Mouse (Mus musculus) liver, embryonic 11.5 days (tissue): ENCODE measurements around the gene Tmbim7. TPM values are rescaled to one million over a fixed set of nuclear protein-coding genes. Genes with fewer than 3 reads are reported as not detected.
A peak's percentile ranks its signal among the peaks of the same experiment; 100 is the strongest.

Source experiments
- ATAC-seq: fragments of 200-750 bp; cut with Nextera tagmentation; replicated peaks from 2 replicates; pipeline ENCODE4 v1.8.0; 2017; ENCODE audit warnings: moderate number of reproducible peaks, mild to moderate bottlenecking, moderate TSS enrichment, moderate library complexity; ENCODE audit not compliant: low FRiP score
- DNase-seq: peaks from one replicate; pipeline ENCODE4 v3.0.0-alpha.2; 2017; ENCODE audit warnings: low spot score
- H3K27ac ChIP-seq: fragments of 300-500 bp; sonication (generic); 2 replicates; pipeline ENCODE4 v1.5.1; 2014; ENCODE audit warnings: mild to moderate bottlenecking, low read depth, low read length, control low read depth
- H3K27me3 ChIP-seq: fragments of 300-500 bp; sonication (generic); replicated peaks from 2 replicates; pipeline ENCODE4 v1.6.1; 2014; ENCODE audit warnings: low read length, mixed read lengths; ENCODE audit not compliant: control insufficient read depth, insufficient read depth
- H3K36me3 ChIP-seq: fragments of 300-500 bp; sonication (generic); 2 replicates; pipeline ENCODE4 v1.6.1; 2014; ENCODE audit warnings: mild to moderate bottlenecking, low read length, moderate library complexity, mixed read lengths; ENCODE audit not compliant: control insufficient read depth, insufficient read depth
- H3K4me1 ChIP-seq: fragments of 300-500 bp; sonication (generic); replicated peaks from 2 replicates; pipeline ENCODE4 v1.6.1; 2014; ENCODE audit warnings: low read length, mixed read lengths; ENCODE audit not compliant: control insufficient read depth, insufficient read depth
- H3K4me2 ChIP-seq: fragments of 300-500 bp; sonication (generic); 2 replicates; pipeline ENCODE4 v1.6.1; 2014; ENCODE audit warnings: mild to moderate bottlenecking, control low read depth, moderate library complexity
- H3K4me3 ChIP-seq: fragments of 300-500 bp; sonication (generic); 2 replicates; pipeline ENCODE4 v1.5.1; 2014; ENCODE audit warnings: low read depth, low read length, control low read depth
- H3K9ac ChIP-seq: fragments of 300-500 bp; sonication (generic); 2 replicates; pipeline ENCODE4 v1.6.1; 2014; ENCODE audit warnings: low read depth, low read length, control low read depth
- H3K9me3 ChIP-seq: fragments of 300-500 bp; sonication (generic); 2 replicates; pipeline ENCODE4 v1.6.1; 2016; ENCODE audit warnings: low read length, inconsistent platforms, mixed read lengths; ENCODE audit not compliant: control insufficient read depth
- WGBS: fragments of 180-500 bp; shearing (Covaris S2); extraction: QIAGEN DNeasy Blood & Tissue Kit; methylation state at CpG from one replicate; pipeline ENCODE4 v1.1.7; 2014; 5-methylcytosine and 5-hydroxymethylcytosine counted together
- polyA plus RNA-seq: library from polyadenylated mRNA; unstranded; fragments of >200 nt; fragmentation: Nextera tagmentation; extraction: Ambion mirVana; gene quantifications from 2 replicates; pipeline ENCODE4 v1.2.1, GENCODE M21; 2014

Gene Tmbim7
- polyA plus RNA-seq, 1 experiment from 2014 or later, result not detected

DNA sequence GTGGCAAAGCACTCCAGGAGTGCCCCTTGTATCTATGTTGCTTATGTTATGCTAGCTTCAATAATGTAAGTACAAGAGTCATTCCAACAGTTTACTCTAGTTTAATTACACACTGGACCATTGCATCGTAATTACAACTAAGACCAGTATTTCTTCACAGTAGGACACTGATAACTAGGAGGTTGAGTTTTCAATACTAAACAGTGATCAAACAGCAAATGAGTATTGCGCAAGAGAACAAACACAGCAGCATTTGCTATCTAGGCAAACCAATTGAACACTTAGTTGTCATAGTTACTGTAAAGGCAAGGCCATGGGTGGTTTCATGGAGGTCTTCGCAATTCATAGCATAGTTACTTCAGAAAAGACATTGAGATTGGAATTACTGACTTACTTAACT is 40.3 kb downstream of the Tmbim7 start:
- peaks cover 10% of the 10 kb centered on the region; the same call in 1 of the 2 replicates for H3K36me3 ChIP-seq
- H3K4me2 ChIP-seq, result no peak overlapping the region
- no peak overlapping the region for H3K9ac ChIP-seq
- no peaks in the 10 kb centered on the region for H3K4me1 ChIP-seq
- ATAC-seq (no peak), DNase-seq (no peak)
- 89% methylated on average over 3 of the region's 3 CpGs for WGBS
- H3K9me3 ChIP-seq, result no peaks in the 10 kb centered on the region
- no peaks in the 10 kb centered on the region for H3K27me3 ChIP-seq
- H3K27ac ChIP-seq, result no peak overlapping the region
- H3K4me3 ChIP-seq, result no peak overlapping the region

DNA sequence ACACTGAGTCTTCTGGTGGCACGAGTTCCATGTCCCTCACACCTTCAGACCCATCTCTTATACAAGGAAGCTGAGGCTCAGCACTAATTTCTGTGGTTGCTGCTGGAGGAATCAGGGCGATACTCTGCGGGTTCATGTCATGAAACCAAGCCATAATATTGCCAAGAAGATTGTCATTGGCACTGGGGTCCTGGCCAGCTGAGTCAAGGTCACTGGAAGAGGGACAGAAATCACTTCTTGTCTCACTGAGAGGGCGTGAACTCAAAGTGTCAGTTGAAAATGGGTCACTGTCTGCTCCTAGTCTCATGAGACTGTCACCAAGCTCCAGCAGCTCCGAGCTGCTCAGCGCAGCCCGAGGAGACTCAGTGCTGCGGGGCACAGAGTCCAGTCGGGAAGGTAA is 42.0 kb downstream of the Tmbim7 start:
- Histone ChIP-seq H3K9me3 (no peaks in the 10 kb centered on the region), H3K27me3 (no peaks in the 10 kb centered on the region), H3K4me2 (no peak overlapping the region), H3K36me3 (peaks cover 10% of the 10 kb centered on the region; the same call in 1 of the 2 replicates), H3K9ac (no peak overlapping the region), H3K4me1 (no peaks in the 10 kb centered on the region), H3K27ac (no peak overlapping the region), H3K4me3 (no peak overlapping the region)
- 95% methylated on average over 9 of the region's 9 CpGs for WGBS
- DNase-seq (no peak), ATAC-seq (no peak)

DNA sequence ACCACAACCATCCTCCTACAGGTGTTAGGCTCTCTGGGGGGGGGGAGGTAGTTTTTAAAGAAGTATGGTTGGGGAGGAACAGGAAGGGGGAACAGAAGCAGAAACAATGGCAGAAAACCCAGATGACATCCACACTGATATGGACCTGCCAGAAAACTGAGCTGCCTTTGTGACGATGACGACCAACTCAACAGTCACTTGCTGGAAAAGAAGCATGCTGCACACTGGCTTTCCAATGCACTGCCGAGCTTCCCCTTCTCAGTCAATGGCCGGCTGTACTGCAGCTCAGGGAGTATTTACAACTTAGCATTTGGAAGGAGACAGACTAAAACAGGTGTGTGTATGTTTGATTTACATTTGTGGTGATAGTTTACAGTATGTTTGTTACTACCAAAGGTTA is 44.2 kb downstream of the Tmbim7 start:
- peaks cover 10% of the 10 kb centered on the region; the same call in 1 of the 2 replicates for H3K36me3 ChIP-seq

DNA sequence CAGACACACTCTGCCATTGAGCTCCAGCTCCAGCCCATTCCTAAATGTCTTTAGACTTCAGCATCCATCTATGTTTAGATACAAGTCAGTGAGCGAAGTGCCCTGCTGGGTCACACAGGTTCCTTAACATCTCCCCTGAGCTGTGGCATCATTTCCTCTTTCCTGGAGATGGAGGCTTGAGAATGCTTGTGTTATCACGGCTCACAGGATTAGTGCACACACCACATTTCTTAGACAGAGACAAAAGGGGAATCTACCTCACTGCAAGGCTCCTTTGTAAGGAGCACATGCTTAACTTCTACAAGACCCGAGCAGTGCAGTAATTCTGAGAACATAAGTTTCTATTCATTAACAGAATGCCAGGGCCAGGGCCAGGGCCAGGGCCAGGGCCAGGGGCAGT is 45.0 kb downstream of the Tmbim7 start:
- DNase-seq, result no peak
- Histone ChIP-seq H3K4me2 (no peak overlapping the region), H3K9ac (no peak overlapping the region), H3K4me3 (no peak overlapping the region), H3K27ac (no peak overlapping the region), H3K27me3 (no peaks in the 10 kb centered on the region), H3K9me3 (no peaks in the 10 kb centered on the region), H3K36me3 (peaks cover 13% of the 10 kb centered on the region; the same call in 1 of the 2 replicates), H3K4me1 (no peaks in the 10 kb centered on the region)
- WGBS, result 72% methylated on average over 3 of the region's 3 CpGs
- no peak for ATAC-seq

More for the DNA sequence above, 44.2 kb downstream of the Tmbim7 start:
- Histone ChIP-seq H3K27ac (no peak overlapping the region), H3K9ac (no peak overlapping the region), H3K9me3 (no peaks in the 10 kb centered on the region), H3K4me1 (no peaks in the 10 kb centered on the region), H3K4me2 (no peak overlapping the region), H3K27me3 (no peaks in the 10 kb centered on the region), H3K4me3 (no peak overlapping the region)
- DNase-seq (no peak), ATAC-seq (no peak)
- 78% methylated on average over 4 of the region's 4 CpGs for WGBS

DNA sequence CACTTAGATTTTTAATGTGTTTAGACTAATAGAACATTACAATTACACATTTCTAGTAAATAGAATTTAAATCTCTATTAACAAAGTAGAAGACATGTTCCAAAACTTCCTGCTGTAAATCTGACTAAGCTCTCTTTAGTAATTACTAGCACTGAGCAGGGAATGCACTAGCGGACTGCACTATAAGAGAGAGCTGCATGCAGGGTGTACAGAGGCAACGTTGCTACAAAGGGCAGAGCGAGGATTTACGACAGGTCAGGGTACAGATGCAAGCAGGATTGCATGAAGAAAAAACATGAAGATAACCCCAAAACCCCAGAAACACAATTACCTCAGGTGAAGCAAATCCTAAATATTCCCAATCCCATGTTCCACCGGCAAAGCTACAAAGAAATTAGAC is 49.0 kb downstream of the Tmbim7 start:
- Histone ChIP-seq H3K4me2 (no peak overlapping the region), H3K4me1 (no peaks in the 10 kb centered on the region), H3K36me3 (peaks cover 9% of the 10 kb centered on the region; the same call in 1 of the 2 replicates), H3K9ac (no peak overlapping the region), H3K27ac (no peak overlapping the region), H3K9me3 (no peaks in the 10 kb centered on the region), H3K27me3 (no peaks in the 10 kb centered on the region), H3K4me3 (no peak overlapping the region)
- ATAC-seq (no peak), DNase-seq (no peak)
- WGBS, result 87% methylated on average over 5 of the region's 5 CpGs

DNA sequence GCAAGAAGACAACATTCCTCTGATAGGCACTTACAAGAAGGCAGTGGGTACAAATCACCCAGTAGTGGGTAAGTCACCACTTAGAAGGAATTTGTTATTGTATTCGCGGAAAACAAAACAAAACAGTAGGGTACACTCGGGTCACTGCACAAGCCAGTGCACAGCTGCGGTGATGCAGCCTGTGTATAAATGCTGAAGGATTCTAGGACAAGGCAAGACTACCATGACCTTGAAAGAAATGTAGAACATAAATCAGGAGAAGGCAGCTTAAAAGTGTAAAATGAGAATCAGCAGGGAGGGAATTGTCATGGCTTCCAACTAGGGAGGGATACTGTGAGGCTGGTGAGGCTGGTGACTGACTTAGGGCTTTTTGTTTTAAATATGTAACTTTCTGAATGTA is 51.2 kb downstream of the Tmbim7 start:
- H3K9ac ChIP-seq, result no peak overlapping the region
- no peaks in the 10 kb centered on the region for H3K4me1 ChIP-seq
- H3K9me3 ChIP-seq, result no peaks in the 10 kb centered on the region
- H3K4me2 ChIP-seq, result no peak overlapping the region
- WGBS, result 93% methylated on average over 4 of the region's 4 CpGs
- H3K36me3 ChIP-seq, result peaks cover 9% of the 10 kb centered on the region; the same call in 1 of the 2 replicates
- H3K4me3 ChIP-seq, result no peak overlapping the region
- no peaks in the 10 kb centered on the region for H3K27me3 ChIP-seq
- DNase-seq (no peak), ATAC-seq (no peak)
- no peak overlapping the region for H3K27ac ChIP-seq

DNA sequence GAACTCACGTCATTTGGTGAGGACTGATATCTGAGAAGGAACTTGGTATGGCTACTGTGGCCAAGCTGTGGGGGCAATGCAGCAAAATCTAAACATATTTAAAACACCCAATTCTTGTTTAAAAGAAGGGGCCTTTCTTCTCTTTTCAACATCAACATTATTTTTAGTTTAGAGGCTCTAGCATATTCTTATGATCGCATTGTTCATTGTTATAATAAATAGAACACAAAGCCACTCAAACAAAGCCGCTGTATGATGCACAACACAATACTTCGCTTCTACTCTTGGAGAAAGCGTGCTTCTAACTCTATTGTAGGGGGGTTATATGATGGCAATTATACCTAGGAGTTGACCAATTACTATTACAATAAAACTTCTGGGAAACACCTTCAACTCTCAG is 64.8 kb downstream of the Tmbim7 start:
- Histone ChIP-seq H3K27me3 (no peaks in the 10 kb centered on the region), H3K9ac (no peak overlapping the region), H3K4me3 (no peak overlapping the region), H3K4me1 (no peaks in the 10 kb centered on the region), H3K4me2 (no peak overlapping the region), H3K36me3 (peaks cover 6% of the 10 kb centered on the region; the same call in 1 of the 2 replicates), H3K9me3 (no peaks in the 10 kb centered on the region), H3K27ac (no peak overlapping the region)
- DNase-seq, result no peak
- no peak for ATAC-seq
- WGBS, result 91% methylated on average over 5 of the region's 5 CpGs

DNA sequence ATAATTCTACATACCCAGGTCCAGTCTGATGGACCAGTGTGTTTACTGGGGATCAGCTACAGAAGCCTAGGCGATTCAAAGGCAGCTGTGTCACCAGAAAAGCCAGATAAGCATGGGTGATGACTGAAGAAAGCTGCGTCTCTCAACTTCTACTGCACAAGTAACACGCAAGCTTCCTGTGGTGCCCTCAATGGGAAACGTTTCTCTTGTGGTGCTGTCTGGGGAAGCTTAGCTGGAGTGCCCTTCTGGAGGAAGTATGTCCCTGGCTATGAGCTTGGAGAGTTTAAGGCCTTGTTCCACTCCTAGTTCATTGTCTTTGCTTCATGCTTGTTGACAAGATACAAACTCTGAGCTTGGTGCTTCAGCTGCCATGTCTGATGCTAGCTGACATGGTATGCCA is 68.4 kb downstream of the Tmbim7 start:
- H3K36me3 ChIP-seq, result peaks cover 3% of the 10 kb centered on the region; the same call in 1 of the 2 replicates
- H3K4me2 ChIP-seq, result no peak overlapping the region
- ATAC-seq (no peak), DNase-seq (no peak)
- no peak overlapping the region for H3K4me3 ChIP-seq
- no peak overlapping the region for H3K27ac ChIP-seq
- H3K9me3 ChIP-seq, result no peaks in the 10 kb centered on the region
- H3K9ac ChIP-seq, result no peak overlapping the region
- peaks cover 8% of the 10 kb centered on the region for H3K4me1 ChIP-seq
- 72% methylated on average over 4 of the region's 4 CpGs for WGBS
- H3K27me3 ChIP-seq, result no peaks in the 10 kb centered on the region

DNA sequence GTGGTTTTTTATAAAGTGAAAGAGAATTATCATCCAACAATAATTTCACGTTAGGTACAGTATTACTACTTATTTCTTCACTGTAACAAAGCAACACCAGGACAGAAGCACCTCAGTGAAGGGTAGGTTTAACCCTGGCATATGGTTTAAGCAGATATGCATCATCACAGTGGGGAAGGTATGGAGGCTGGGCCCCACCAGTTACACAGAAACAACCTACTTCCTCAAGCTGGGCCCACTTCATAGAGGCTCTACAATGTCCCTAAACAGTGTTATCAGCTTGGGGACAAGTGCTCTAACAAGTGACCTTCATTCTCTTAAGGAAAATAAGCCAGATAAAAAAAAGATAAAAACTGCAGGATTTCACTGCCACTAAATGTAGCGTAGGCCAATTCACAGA is 71.9 kb downstream of the Tmbim7 start:
- ATAC-seq, result peak; percentile 91
- no peak for DNase-seq
- peaks cover 8% of the 10 kb centered on the region for H3K4me1 ChIP-seq
- H3K4me3 ChIP-seq, result no peak overlapping the region
- peaks cover 5% of the 10 kb centered on the region; the same call in 1 of the 2 replicates for H3K36me3 ChIP-seq
- no peak overlapping the region for H3K9ac ChIP-seq
- 0 out of 2 replicates have a peak overlapping the region, but pooled peaks have one; percentile 38 for H3K27ac ChIP-seq
- H3K4me2 ChIP-seq, result no peak overlapping the region
- no peaks in the 10 kb centered on the region for H3K9me3 ChIP-seq
- WGBS, result 67% methylated on average over 2 of the region's 2 CpGs
- no peaks in the 10 kb centered on the region for H3K27me3 ChIP-seq
